Mouse (Mus musculus) G1E-ER4 (cell line): Measurements from ENCODE around the gene Atf3. TPM values are rescaled to one million over a fixed set of nuclear protein-coding genes. Genes with fewer than 3 reads are reported as not detected.

ENCODE experiments used
- GATA1 ChIP-seq: IDR thresholded peaks from one replicate; pipeline ENCODE4 v1.8.0; 2012; ENCODE audit warnings: low read length, inconsistent platforms
- polyA plus RNA-seq: library from polyadenylated mRNA; stranded (reverse); fragments of >175 nt; gene quantifications from 2 replicates; pipeline ENCODE4 v1.2.3, GENCODE M21; 2012

Atf3 gene
- polyA plus RNA-seq, 1 experiment, result not detected

GRCm38 (mm10) chr1:191211096-191211495, 6.7 kb downstream of the Atf3 start:
- no peak for TF ChIP-seq GATA1

GRCm38 (mm10) chr1:191205791-191206190, 12.0 kb downstream of the Atf3 start:
- TF ChIP-seq GATA1, result no peak

GRCm38 (mm10) chr1:191204876-191205275, 13.0 kb downstream of the Atf3 start:
- no peak for TF ChIP-seq GATA1

- TF ChIP-seq GATA1, result no peak
Observed at GRCm38 (mm10) chr1:191203496-191203895, 14.3 kb downstream of the Atf3 start.

- TF ChIP-seq GATA1, result no peak
Observed at GRCm38 (mm10) chr1:191202208-191202952, 15.5 kb downstream of the Atf3 start.

GRCm38 (mm10) chr1:191200816-191201602, 16.8 kb downstream of the Atf3 start:
- TF ChIP-seq GATA1, result no peak

GRCm38 (mm10) chr1:191197916-191198315, 19.9 kb downstream of the Atf3 start:
- no peak for TF ChIP-seq GATA1

- no peak for TF ChIP-seq GATA1
Observed at GRCm38 (mm10) chr1:191196016-191196415, 21.8 kb downstream of the Atf3 start.

- TF ChIP-seq GATA1, result no peak
Observed at GRCm38 (mm10) chr1:191193657-191194424, 24.0 kb downstream of the Atf3 start.

- TF ChIP-seq GATA1, result no peak
Observed at GRCm38 (mm10) chr1:191192751-191193150, 25.1 kb downstream of the Atf3 start.

- TF ChIP-seq GATA1, result no peak
Observed at GRCm38 (mm10) chr1:191192213-191192612, 25.6 kb downstream of the Atf3 start.

GRCm38 (mm10) chr1:191189671-191190372, 28.0 kb downstream of the Atf3 start:
- TF ChIP-seq GATA1, result no peak

- no peak for TF ChIP-seq GATA1
Observed at GRCm38 (mm10) chr1:191186386-191186770, 31.5 kb downstream of the Atf3 start.

- no peak for TF ChIP-seq GATA1
Observed at GRCm38 (mm10) chr1:191185761-191186385, 32.0 kb downstream of the Atf3 start.

- TF ChIP-seq GATA1, result no peak
Observed at GRCm38 (mm10) chr1:191184841-191185251, 33.0 kb downstream of the Atf3 start.
